Mouse (Mus musculus): ENCODE results near the gene Hemk1. TPM values are rescaled to one million over a fixed set of nuclear protein-coding genes. Genes with fewer than 3 reads are reported as not detected.

Hemk1 gene
- polyA plus RNA-seq, 1 experiment from 2014 or later: 10.9 TPM

GRCm38 (mm10) chr9:107285009-107285408 lies 53.1 kb downstream of the Hemk1 start:
- H3K27me3 ChIP-seq: no peaks in the 10 kb centered on the region
- H3K36me3 ChIP-seq: no peaks in the 10 kb centered on the region
- no peak for ATAC-seq (replicated peaks; ENCODE audit: low FRiP score)
- H3K4me3 ChIP-seq (replicated peaks): no peak overlapping the region
- no peak overlapping the region for H3K9ac ChIP-seq
- peaks cover 20% of the 10 kb centered on the region for H3K4me1 ChIP-seq
- H3K9me3 ChIP-seq (replicated peaks): no peaks in the 10 kb centered on the region
- no peak overlapping the region for H3K4me2 ChIP-seq
- H3K27ac ChIP-seq: no peak overlapping the region
- WGBS: 25% methylated on average over 3 of the region's 3 CpGs

GRCm38 (mm10) chr9:107282951-107283350 lies 55.2 kb downstream of the Hemk1 start:
- Histone ChIP-seq H3K9me3 (replicated peaks) (no peaks in the 10 kb centered on the region), H3K27ac (no peak overlapping the region), H3K4me3 (replicated peaks) (no peak overlapping the region), H3K36me3 (no peaks in the 10 kb centered on the region), H3K9ac (no peak overlapping the region), H3K4me2 (no peak overlapping the region), H3K27me3 (no peaks in the 10 kb centered on the region), H3K4me1 (peaks cover 15% of the 10 kb centered on the region)
- WGBS: 88% methylated on average over 9 of the region's 9 CpGs
- ATAC-seq (replicated peaks; ENCODE audit: low FRiP score): no peak

GRCm38 (mm10) chr9:107281241-107281987 lies 56.7 kb downstream of the Hemk1 start:
- no peak for ATAC-seq (replicated peaks; ENCODE audit: low FRiP score)
- 85% methylated on average over 5 of the region's 5 CpGs for WGBS
- H3K4me1 ChIP-seq: peaks cover 15% of the 10 kb centered on the region
- H3K9me3 ChIP-seq (replicated peaks): no peaks in the 10 kb centered on the region
- no peak overlapping the region for H3K4me3 ChIP-seq (replicated peaks)
- H3K9ac ChIP-seq: no peak overlapping the region
- H3K27ac ChIP-seq: no peak overlapping the region
- no peak overlapping the region for H3K4me2 ChIP-seq
- H3K36me3 ChIP-seq: no peaks in the 10 kb centered on the region
- H3K27me3 ChIP-seq: no peaks in the 10 kb centered on the region

- H3K4me2 ChIP-seq: peak overlapping the region; percentile 46
- no peak for ATAC-seq (replicated peaks; ENCODE audit: low FRiP score)
- H3K27ac ChIP-seq: peak overlapping the region; percentile 52
- H3K9me3 ChIP-seq (replicated peaks): no peaks in the 10 kb centered on the region
- H3K27me3 ChIP-seq: no peaks in the 10 kb centered on the region
- H3K4me3 ChIP-seq (replicated peaks): 0 out of 2 replicates have a peak overlapping the region, but pooled peaks have one; percentile 16
- no peaks in the 10 kb centered on the region for H3K36me3 ChIP-seq
- H3K9ac ChIP-seq: 0 out of 2 replicates have a peak overlapping the region, but pooled peaks have one; percentile 29
- H3K4me1 ChIP-seq: peaks cover 15% of the 10 kb centered on the region
- WGBS: 61% methylated on average over 13 of the region's 13 CpGs
Observed at GRCm38 (mm10) chr9:107280322-107281027, 57.7 kb downstream of the Hemk1 start.

GRCm38 (mm10) chr9:107279378-107280321 lies 58.5 kb downstream of the Hemk1 start:
- 0 out of 2 replicates have a peak overlapping the region, but pooled peaks have one; percentile 29 for H3K9ac ChIP-seq
- peak overlapping the region; percentile 46 for H3K4me2 ChIP-seq
- peaks cover 15% of the 10 kb centered on the region for H3K4me1 ChIP-seq
- peak overlapping the region; percentile 16; the same call in 1 of the 2 replicates for H3K4me3 ChIP-seq (replicated peaks)
- H3K27ac ChIP-seq: peak overlapping the region; percentile 52
- WGBS: 23% methylated on average over 16 of the region's 16 CpGs
- ATAC-seq (replicated peaks; ENCODE audit: low FRiP score): peak; percentile 70
- no peaks in the 10 kb centered on the region for H3K9me3 ChIP-seq (replicated peaks)
- H3K27me3 ChIP-seq: no peaks in the 10 kb centered on the region
- no peaks in the 10 kb centered on the region for H3K36me3 ChIP-seq

GRCm38 (mm10) chr9:107278527-107279377 lies 59.4 kb downstream of the Hemk1 start:
- Histone ChIP-seq H3K27me3 (no peaks in the 10 kb centered on the region), H3K9ac (no peak overlapping the region), H3K9me3 (replicated peaks) (no peaks in the 10 kb centered on the region), H3K4me1 (peaks cover 15% of the 10 kb centered on the region), H3K4me3 (replicated peaks) (no peak overlapping the region), H3K36me3 (no peaks in the 10 kb centered on the region), H3K27ac (peak overlapping the region; percentile 11; the same call in 1 of the 2 replicates), H3K4me2 (no peak overlapping the region)
- WGBS: 53% methylated on average over 8 of the region's 8 CpGs
- ATAC-seq (replicated peaks; ENCODE audit: low FRiP score): peak; percentile 15; the same call in 1 of the 2 replicates

- ATAC-seq (replicated peaks; ENCODE audit: low FRiP score): no peak
- H3K4me1 ChIP-seq: peaks cover 15% of the 10 kb centered on the region
- no peak overlapping the region for H3K4me3 ChIP-seq (replicated peaks)
- H3K9me3 ChIP-seq (replicated peaks): no peaks in the 10 kb centered on the region
- peaks cover 5% of the 10 kb centered on the region; the same call in 1 of the 2 replicates for H3K27me3 ChIP-seq
- H3K4me2 ChIP-seq: no peak overlapping the region
- H3K36me3 ChIP-seq: no peaks in the 10 kb centered on the region
- H3K9ac ChIP-seq: no peak overlapping the region
- H3K27ac ChIP-seq: no peak overlapping the region
- WGBS: 67% methylated on average over 4 of the region's 4 CpGs
Observed at GRCm38 (mm10) chr9:107278126-107278525, 60.0 kb downstream of the Hemk1 start.

GRCm38 (mm10) chr9:107277603-107278002 lies 60.5 kb downstream of the Hemk1 start:
- no peak overlapping the region for H3K27ac ChIP-seq
- H3K4me2 ChIP-seq: no peak overlapping the region
- 78% methylated on average over 7 of the region's 7 CpGs for WGBS
- H3K9ac ChIP-seq: no peak overlapping the region
- no peak overlapping the region for H3K4me3 ChIP-seq (replicated peaks)
- no peak for ATAC-seq (replicated peaks; ENCODE audit: low FRiP score)
- peaks cover 15% of the 10 kb centered on the region for H3K4me1 ChIP-seq
- H3K36me3 ChIP-seq: no peaks in the 10 kb centered on the region
- no peaks in the 10 kb centered on the region for H3K9me3 ChIP-seq (replicated peaks)
- H3K27me3 ChIP-seq: peaks cover 5% of the 10 kb centered on the region; the same call in 1 of the 2 replicates

Other genes starting within 250 kb of the Hemk1 start
- gene Dock3, start 106.4 kb downstream of the Hemk1 start, polyA plus RNA-seq (2015; fragmentation: Nextera tagmentation; extraction: Ambion mirVana): 0.35 and 1.1 TPM in 2 replicates
- 7.8 and 8.3 TPM in 2 replicates for gene Mapkapk3, start 48.5 kb downstream of the Hemk1 start, polyA plus RNA-seq (2015; fragmentation: Nextera tagmentation; extraction: Ambion mirVana)
- 11.1 and 14.1 TPM in 2 replicates for gene Cish, start 42.3 kb downstream of the Hemk1 start, polyA plus RNA-seq (2015; fragmentation: Nextera tagmentation; extraction: Ambion mirVana)
- gene 6430571L13Rik, start 2.3 kb upstream of the Hemk1 start, polyA plus RNA-seq (2015; fragmentation: Nextera tagmentation; extraction: Ambion mirVana): 0.81 and 0.90 TPM in 2 replicates
- gene Cacna2d2, start 61.3 kb upstream of the Hemk1 start, polyA plus RNA-seq (2015; fragmentation: Nextera tagmentation; extraction: Ambion mirVana): 0.84 and 0.93 TPM in 2 replicates
- 45.0 and 49.4 TPM in 2 replicates for gene Tmem115, start 195.6 kb upstream of the Hemk1 start, polyA plus RNA-seq (2015; fragmentation: Nextera tagmentation; extraction: Ambion mirVana)
- gene Cyb561d2, start 203.8 kb upstream of the Hemk1 start, polyA plus RNA-seq (2015; fragmentation: Nextera tagmentation; extraction: Ambion mirVana): 31.5 and 33.9 TPM in 2 replicates
- 44.4 and 46.8 TPM in 2 replicates for gene Nprl2, start 203.9 kb upstream of the Hemk1 start, polyA plus RNA-seq (2015; fragmentation: Nextera tagmentation; extraction: Ambion mirVana)
- 1.2 and 2.9 TPM in 2 replicates for gene Zmynd10, start 208.9 kb upstream of the Hemk1 start, polyA plus RNA-seq (2015; fragmentation: Nextera tagmentation; extraction: Ambion mirVana)
- 61.7 and 63.4 TPM in 2 replicates for gene Rassf1, start 213.2 kb upstream of the Hemk1 start, polyA plus RNA-seq (2015; fragmentation: Nextera tagmentation; extraction: Ambion mirVana)
- 46.5 and 46.8 TPM in 2 replicates for gene Tusc2, start 224.9 kb upstream of the Hemk1 start, polyA plus RNA-seq (2015; fragmentation: Nextera tagmentation; extraction: Ambion mirVana)
- 111 and 117 TPM in 2 replicates for gene Hyal2, start 229.6 kb upstream of the Hemk1 start, polyA plus RNA-seq (2015; fragmentation: Nextera tagmentation; extraction: Ambion mirVana)
- gene Hyal1, start 238.6 kb upstream of the Hemk1 start, polyA plus RNA-seq (2015; fragmentation: Nextera tagmentation; extraction: Ambion mirVana): 8.6 and 10.5 TPM in 2 replicates
- 16.0 and 19.3 TPM in 2 replicates for gene Naa80, start 240.5 kb upstream of the Hemk1 start, polyA plus RNA-seq (2015; fragmentation: Nextera tagmentation; extraction: Ambion mirVana)
- gene Hyal3, start 242.5 kb upstream of the Hemk1 start, polyA plus RNA-seq (2015; fragmentation: Nextera tagmentation; extraction: Ambion mirVana): 1.3 TPM in 2 replicates
- 47.8 and 55.8 TPM in 2 replicates for gene Ifrd2, start 249.3 kb upstream of the Hemk1 start, polyA plus RNA-seq (2015; fragmentation: Nextera tagmentation; extraction: Ambion mirVana)

Data from kidney, embryonic 15.5 days (tissue).